Mouse (Mus musculus) cerebellum, adult 8-10 months (tissue): ENCODE results near the gene Prss50.

Source experiments
- DNase-seq: peaks from one replicate; pipeline ENCODE4 v3.0.0; 2022

The Prss50 gene

DNA sequence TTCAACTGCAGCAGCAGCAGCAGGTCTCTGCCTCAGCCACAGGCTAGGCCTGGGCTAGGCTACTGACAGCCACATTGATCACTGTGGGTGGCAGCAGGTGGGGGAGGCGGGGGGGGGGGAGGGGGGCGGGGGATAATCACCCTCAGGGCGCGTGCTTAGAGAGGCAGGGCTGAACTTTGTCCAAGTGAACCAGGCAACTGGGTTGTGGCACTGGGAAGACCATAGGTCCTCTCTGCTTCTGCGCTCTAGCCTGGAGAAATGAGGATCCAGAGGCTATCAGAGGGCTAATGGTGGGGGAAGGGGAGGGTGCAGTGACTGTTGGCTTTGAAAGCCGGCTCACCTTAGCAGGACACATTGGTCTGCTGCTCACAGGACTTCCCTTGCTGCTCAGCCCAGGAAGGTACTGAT, 17.5 kb downstream of the Prss50 start:
- DNase-seq, result no peak

DNA sequence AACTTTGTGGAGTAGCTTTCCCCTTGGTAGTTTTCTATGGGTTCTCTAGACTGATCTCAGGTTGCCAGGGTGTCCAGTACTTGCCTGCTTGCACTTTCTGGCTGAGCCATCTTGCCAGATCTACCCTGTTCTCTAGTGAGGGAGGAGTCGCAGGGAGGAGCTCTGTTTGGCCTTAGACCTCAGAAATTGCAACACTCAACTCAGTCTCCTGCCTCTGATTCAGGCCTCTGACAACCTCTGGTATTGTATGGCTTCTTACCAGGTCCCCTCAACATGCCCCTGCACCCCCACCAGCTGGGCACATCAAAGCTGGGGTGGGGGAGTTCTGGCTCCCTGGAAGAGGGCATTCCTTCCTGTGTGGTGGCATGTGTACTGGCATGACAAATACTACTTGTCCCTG, 19.6 kb downstream of the Prss50 start:
- DNase-seq, result no peak

DNA sequence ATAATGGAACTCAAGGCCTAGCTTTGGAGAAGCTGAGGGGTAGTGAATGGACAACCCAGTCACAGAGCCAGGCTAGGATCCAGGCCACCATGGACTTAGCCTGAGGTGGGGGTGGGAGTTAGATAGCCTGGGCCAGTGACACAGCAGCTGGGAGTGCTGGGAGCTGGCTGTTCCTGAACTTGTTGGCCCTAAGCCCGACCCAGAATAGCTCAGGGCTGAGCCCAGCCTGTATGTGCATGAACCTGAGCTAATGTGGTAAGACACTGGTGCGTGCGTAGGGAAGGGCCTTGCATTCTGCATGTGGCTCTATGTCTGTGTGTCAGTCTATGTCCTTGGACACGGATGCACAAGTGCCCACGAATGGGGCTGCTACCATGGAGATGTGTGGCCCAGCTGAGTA, 20.1 kb downstream of the Prss50 start:
- DNase-seq, result no peak

DNA sequence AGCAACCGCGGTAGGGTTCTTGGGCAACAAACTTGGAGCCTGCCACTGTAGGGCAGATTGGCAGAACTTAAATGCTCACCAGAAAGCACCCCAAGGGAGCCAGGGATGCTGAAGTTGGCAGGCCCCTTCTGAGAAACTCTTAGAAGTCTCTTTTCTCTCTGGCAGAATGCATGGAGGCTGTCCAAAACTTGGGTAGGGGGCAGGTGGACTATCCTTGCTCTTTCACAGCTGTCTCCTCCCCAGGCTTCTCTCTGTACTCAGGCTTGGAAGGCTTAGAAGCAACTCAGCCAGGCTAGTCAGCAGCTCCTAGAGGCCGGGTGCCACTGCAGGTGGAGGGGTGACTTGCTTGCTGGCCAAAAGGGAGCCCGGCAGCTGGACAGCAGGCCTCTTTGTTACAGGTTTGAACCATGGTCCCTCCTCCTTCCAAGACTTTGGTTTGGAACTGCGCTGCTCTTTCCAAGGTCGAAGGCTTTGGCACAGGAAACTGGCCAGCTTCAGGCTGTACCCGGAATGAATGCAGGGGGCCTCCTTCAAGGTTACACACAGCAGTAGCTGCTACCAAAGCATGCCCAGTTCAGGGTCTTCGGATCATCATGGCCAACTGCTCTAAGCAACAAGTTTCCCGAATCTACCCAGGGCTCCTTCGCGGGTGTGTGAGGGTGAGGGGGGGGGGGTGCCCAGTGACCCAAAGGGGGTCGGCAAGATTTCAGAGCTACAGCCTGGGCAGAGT, 21.6 kb downstream of the Prss50 start, which contains the start of gene Als2cl:
Als2cl (plus strand) TSS at position 680 of the 730 bp plus-strand sequence.
- DNase-seq, result no peak

DNA sequence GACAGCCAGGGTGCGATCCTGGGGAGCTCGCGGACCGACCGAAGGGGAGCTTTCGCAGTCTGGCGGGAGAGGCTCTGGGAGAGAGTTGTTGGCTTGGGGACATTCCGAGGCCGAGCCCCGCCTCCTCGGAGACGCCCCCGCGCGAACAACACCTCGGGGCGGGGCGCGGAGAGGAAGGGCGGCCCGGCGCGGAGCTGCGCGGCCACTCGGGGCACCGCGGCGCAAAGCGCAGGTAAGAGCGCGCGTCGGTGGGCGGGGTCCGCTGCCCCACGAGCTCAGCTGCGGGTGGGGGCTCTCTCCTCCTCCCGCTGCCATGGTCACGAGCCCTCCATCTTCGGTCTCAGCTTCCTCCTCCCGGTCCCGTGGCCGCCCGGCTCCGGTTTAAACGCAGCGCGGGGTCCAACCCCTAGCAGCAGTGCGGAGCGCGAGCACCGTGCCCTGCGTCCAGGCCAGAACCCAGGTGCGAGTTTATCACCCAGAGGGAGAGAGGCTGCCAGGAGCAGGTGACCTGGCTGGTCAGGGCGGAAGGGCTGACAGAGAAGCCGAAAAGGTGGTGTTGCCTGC, 22.3 kb downstream of the Prss50 start, which contains the start of gene Tmie:
Tmie (minus strand) TSS at position 116 of the 564 bp plus-strand sequence.
- no peak for DNase-seq

DNA sequence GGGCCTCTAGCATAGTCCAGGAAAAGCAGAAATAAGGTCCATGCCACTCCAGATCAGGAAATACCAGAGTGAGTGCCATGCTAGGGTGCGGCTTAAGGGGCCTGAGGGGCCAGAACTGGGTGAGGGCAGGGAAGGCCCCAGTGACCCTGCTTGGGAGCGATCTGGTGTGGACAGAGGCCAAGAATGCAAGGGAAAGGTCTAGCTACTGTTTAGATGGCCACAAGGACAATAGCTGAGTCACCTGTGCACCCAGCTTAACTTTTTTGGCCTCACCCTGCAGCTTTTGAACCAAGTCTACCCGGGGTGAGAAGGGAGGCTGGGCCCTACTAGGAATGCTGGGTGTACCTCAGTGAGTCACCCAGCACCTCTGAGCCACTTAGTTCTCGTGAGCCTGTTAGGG, 23.0 kb downstream of the Prss50 start:
- no peak for DNase-seq

DNA sequence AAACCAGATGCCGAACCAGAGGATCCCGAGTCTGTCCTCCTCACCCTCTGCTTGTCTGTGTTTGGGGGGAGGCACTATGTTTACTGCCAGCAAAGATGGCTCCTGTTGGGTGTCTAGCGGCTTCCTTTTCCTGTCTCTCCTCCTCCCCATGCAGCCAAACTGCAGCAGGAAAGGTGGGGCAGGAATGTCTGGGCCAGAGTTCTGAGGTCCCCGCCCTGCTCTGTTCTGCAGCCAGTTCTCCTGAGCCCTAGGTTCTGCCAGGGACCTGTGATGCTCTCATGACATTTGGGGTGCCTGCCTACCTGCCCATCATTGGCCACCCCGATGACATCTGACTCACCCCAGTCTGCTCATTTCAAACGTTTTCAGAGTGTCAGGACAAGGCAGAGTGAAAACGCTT, 24.2 kb downstream of the Prss50 start:
- DNase-seq, result no peak

DNA sequence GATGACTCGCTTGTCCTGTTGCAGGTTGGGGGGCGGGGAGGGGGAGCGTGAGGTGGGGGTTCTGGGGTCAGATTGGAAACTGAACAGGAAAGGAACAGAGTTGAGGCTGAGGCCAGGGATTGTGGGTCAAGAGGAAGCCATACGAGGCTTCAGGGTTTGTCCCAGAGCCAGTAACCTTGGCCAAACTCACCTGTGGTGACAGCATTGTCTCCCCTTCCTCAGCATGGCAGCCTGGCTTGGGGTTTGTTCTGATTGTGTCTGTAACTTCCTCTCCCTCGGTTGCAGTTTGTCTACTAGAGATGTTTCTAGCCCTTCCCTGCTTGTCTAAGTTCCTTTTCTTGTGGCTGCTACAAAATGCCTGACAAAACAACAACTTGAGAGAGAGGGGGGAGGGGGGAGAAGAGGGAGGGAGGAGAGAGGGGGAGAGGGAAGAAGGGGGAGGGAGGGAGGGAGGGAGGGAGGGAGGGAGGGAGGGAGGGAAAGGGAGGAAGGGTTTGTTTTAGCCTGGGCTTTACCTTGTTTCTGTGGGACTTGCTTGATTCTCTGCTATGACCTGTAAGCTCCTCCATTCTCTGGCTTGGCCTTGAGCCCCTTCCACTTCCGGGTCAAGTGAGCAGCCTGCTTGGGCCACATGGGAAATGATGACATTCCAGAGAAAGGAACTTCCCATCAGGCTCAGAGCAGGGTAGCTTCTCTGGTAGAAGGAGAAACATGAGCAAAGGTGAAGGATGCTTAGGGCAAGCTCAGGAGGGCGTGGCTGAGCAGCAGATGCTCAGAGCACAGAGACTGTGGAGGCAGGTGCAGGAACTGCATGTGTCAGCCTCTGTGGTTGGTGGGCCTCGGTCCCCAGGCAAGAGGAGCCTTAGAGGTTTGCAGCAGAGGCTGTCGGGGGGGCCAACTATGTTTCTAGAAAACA, 29.9 kb downstream of the Prss50 start:
- DNase-seq, result no peak

DNA sequence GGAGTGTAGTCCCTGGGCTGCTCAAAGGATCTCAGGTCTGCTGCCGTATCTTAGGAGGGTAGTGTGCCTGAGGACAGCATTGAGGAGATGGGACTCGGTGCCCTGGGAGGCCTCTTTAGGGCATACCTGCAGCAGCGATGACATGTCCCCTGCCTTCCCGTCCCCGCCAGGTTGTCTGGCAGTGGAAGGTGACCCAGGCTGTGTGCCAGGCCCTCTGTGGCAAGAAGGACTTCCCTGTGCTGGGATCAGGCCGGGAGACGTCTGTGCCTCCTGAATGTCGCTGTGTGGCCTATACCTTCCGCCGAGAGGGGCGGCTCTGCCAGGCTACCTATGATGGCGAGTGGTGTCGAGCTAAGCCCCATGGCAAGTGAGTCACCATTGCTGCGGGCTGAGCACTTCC, 31.2 kb downstream of the Prss50 start:
- no peak for DNase-seq

DNA sequence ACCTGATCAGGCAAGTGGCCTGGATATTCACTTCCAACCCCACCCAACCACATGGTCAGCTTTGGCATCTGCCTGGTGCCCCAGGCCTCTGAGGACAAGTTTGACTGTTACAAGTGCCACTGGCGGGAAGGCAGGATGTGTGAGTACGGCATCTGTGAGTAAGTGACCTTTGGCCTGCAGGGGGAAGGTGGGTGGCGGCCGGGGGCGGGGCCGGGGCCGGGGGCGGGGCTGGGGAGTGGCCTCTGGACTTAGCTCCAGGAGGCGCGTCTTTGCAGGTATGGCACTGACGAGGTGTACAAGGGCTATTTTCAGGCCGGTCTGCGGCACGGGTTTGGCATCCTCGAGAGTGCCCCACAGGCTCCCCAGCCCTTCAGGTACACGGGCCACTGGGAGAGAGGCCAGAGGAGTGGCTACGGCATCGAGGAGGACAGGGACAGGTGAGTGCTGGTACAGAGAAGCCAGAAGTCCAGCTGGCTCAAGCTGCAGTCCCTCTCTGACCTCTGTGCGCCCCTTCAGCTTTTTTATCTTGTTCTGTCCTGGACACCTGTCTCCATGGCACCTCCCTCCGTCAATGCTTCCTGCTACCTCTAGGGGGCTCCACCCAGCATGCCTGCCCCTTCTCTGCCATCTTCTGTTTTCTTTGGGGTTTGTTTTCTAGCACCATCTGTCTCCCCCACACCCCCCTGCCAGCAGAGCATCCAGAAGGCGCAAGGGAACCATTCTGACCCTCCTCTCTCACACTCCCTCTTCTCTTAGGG, 32.4 kb downstream of the Prss50 start:
- DNase-seq, result no peak

DNA sequence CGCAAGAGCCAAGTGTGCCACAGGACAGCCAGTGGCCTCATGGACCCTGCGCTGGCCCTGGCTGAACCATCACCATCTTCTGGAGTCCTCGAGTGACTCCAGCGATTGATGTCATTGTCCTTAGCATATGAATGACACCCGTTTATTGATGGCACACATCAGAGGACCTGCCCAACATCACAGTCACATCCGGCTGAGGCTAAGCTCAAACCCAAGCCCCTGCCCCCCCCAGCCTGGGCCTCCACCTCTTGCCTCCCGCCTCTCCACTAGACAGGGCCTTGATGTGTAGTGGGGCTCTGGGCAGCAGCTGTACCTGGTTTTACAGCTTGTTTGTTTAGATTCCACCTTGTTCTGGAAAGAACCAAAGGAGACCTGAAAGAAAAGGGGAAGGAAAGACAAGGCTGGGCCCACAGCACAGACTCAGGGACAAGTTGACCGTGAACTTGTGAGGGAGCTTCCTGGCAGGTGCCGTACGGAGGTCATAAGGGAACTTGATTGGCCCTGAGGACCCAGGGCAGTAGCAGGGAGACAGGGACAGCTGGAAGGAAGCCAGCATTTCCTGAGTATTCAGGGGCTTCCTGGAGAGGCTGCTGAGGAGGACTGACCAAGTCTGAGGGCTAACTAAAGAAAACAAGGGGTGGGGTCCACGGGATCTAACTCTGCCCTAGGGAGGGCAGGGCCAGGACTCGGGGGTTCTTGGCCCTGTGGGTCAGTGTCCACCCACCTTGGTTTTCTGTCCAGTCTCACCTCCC, 33.5 kb downstream of the Prss50 start:
- DNase-seq, result no peak

DNA sequence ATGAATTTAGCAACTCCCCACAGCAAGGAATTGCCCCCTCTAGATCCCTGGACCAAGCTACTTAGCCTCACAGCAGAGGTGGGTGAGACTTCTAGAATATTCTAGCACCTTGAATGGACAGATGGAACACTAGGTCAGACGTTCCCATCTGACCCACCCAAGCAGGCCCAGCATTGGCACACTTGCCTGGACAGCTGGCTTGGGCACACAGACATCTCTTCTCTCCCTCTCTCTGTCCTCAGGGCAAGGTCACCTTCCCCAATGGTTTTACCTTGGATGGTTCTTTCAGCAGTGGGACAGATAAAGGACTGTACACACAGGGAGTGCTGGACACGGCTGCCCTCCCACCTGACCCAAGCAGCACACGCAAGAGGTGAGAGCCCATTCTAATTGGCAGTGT, 34.8 kb downstream of the Prss50 start:
- no peak for DNase-seq

DNA sequence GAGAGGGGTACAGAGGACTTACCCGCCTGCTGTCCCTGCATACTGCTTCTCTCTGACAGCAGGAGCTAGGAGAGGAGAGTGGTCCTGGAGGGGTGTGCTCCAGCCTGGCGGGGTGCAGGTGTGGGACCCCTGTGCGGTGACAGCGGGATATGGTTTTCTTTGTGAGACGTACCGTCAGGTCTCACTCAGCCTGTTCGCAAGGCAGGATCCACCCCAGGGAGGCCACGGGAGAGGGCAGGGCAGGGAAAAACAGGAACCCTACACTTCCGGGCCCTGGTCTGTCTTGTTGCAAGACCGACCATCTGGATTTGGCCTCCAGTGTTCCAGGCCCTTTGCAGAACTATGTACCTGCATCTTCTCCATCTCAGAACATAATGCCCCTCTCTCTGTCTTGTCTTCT, 35.7 kb downstream of the Prss50 start:
- no peak for DNase-seq

DNA sequence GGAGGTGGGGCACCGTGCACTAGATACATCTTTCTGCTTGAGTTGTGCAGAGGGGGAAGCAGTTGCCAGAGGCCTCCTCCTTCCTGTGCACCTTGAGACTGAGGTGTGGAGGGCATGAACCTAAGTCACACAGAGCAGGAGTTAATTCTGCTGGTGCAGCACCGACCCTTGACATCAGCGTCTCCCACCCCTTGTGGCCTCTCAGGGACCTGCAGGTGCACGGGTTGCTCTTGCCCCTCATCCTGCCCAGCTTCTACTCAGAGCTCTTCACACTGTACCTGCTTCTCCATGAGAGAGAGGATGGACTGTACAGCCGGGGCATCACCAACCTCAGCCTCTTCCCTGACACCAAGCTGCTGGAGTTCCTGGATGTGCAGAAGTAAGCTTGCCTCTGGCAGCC, 37.7 kb downstream of the Prss50 start:
- no peak for DNase-seq

DNA sequence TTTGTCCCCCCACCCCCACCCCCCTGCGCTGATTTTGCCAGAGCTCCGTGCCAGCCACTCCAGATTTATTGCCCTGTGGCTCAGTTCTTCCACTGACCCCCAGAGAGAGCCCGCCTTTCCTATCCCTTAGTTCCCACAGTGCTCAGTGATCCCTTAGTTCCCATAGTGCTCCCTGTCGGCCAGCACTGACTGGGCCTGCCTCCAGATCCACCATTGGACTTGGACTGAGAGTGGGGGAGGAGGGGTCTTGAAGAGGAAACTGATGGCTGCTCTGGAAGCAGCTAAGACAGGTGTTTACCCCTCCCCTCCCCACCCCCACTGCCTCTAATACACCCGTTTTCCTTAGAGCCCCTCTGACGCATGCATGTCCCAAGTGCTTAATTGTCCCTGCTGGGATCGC, 38.2 kb downstream of the Prss50 start:
- DNase-seq, result no peak

DNA sequence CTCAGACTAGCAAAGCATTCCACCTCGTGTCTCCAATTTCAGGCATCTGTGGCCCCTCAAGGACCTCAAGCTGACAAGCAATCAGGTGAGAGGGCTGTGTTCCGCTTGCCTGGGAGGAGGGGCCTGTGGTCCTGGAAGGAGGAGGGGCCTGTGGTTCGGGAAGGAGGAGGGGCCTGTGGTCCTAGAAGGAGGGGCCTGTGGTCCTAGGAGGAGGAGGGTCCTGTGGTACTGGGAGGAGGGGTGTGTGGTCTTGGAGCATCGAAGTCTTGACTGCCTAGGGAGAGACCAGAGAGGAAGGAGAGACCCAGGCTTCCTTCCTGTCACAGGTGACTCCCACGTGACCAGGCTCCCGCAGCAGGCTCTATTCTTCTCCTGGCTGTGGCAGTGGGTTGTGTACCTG, 38.8 kb downstream of the Prss50 start:
- DNase-seq, result no peak

DNA sequence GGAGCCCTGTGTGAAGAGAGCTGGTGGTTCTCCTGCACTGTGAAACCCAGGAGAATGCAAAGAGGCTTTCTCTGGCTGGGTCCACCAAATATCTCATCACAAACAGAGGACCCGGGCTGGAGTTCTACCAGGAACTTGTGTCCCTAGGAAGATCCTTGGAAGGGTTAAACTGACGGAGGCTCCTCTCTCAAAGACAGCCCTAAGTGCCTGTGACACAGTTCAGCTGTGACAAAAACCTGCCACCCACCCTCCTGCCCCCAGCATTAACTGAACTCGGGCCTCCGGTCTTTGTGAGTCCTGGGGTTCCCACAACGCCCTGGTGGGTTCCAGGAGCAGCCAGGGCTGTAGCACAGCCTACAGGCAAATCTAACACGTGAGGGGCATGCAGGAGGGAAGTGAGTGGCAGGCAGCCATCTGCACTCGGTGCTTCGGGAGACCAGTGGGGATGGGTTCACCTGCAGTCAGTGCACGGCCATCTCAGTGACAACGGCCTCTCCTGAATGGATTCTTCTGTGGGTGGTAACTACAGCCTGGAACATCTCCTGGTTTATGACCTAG, 41.8 kb downstream of the Prss50 start:
- DNase-seq, result no peak

DNA sequence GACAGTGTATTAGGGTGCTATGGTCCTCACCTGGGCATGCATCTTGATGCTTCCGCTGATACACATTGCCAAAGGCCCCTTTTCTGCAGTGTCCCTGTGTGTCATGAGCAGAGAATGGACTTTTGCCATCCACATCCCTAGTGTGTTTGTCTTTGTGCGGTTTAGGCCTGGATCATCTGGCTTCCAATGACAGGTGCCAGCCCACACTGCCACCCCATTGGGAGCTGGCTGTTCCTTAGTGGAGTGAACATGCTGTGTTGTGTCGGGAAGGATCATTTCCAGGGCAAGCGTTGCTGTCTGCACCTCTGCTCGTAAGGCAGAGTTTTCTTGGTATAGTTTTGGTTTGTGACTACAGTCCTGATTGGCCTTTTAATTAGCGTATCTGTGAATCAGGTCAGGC, 43.4 kb downstream of the Prss50 start:
- DNase-seq, result no peak

DNA sequence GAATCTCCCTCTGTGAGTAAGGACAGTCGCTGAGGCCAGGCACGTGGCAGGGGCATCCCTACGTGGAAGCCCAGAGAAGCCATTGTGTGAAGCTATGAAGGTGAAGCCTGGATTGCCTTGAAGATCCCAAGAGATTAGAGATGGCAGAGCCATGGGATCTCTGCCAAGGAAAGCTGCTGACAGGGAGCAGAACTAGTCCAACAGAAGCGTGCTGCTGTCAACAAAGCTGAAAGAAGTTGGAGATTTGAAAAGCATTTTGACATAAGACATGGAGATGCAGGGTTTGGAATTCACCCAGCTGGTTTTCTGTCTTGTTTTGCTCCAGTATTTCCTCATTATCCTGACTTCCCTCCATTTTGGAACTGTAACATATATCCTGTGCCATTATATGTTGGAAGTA, 44.5 kb downstream of the Prss50 start:
- no peak for DNase-seq

DNA sequence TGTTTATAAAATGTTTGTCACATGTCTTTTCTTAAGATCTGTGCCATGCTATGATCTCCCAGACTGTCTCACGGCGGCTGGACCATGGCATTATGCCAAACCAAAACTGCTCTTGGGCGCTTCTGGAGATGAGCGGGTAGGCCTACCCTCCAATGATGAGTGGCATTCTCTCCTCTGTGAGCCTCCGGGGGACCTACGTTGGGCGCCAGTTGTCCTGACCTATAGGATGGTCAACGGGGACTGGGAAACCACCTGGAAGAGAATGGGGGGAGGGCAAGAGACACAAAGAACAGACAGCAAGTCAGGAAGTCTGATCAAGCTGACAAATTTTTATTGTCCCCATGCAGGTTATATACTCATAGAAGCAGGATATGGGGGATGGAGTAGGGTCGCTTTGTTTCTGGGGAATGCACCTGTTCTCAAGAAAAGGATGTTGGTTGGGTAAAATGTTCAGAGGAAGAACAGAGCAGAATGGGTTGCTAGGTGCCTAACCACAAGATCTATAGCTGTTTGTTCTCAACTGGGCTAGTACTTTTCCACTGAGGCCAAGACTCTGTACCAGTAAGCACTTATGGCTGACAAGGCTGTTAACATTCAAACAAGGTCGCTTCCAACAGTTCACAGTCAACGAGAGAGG, 49.6 kb downstream of the Prss50 start:
- DNase-seq, result no peak

DNA sequence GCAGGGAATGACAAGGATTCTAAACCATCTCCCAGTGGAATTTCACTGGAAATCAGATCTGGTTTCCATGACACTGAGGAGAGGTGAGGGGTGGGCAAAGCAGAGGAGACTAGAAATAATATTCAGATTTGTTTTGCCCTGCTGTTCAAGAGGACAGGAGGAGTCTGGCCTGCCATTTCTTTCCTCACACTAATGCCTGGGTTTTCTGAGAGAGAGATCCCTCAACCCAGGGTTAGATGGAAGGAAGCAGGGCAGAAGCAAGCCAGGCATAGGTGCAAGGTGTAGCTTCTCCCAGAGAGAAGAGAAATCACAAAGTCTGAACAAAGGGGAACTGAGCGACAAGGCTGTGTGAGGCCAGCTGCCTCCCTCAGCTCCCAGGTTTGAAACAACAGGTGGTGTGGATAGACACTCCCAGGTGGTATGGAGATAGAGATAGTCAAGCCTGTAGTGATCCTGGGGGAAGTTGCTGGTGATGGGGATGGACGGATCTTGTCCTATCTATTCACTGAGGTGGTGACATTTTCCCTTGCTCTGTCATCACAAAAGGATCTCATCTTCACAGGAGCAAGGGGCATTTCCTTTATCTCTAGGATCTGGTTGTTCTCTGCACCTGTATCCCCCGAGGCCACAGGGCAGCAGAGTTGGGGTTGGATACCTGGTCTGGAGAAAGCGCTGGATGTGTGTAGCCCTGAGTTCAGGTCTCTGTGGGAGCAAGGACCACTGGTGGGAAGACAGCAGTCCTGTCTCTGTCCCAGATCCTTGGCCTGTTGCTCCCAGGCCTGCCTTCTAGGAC, 50.3 kb downstream of the Prss50 start:
- DNase-seq, result no peak
